10 mouse cellular contexts compared by ENCODE assay signal in genomic region chr2:134910882-134911281, GRCm38 (mm10).
DNase-seq lines count a peak whose midpoint lies in the region; ATAC-seq lines count a peak whose summit lies in the region.
"Had no signal": no experiment of that assay in that cellular context is flagged by ENCODE, and none has a peak within 500 bp of the region (broad histone marks: within the 10 kb centered on the region; RNA-seq: fewer than 3 reads in every experiment).

No protein-coding gene starts in this region.

- H3K36me3 ChIP-seq in limb, embryonic 11.5 days (ENCODE audit: control insufficient read depth, insufficient read depth, low read length), result no peaks in the 10 kb centered on the region
- H3K36me3 ChIP-seq in limb, embryonic 10.5 days, result no peaks in the 10 kb centered on the region
- no peaks in the 10 kb centered on the region for H3K36me3 ChIP-seq in forebrain, embryonic 15.5 days

- peak; percentile 39 for DNase-seq in limb, embryonic 11.5 days (ENCODE audit: low spot score)
- DNase-seq in limb, embryonic 10.5 days (ENCODE audit: low spot score), result no peak
- peak; percentile 91 for DNase-seq in left cerebral cortex, postnatal 4 days
- DNase-seq in right cerebral cortex, postnatal 25 days, result peak; percentile 54
- no peak for DNase-seq in spleen, adult 18-20 months
- no peak for DNase-seq in urinary bladder, postnatal 14 days (ENCODE audit: low spot score)
- no peak for DNase-seq in lung, postnatal 10 days

- WGBS in limb, embryonic 11.5 days, result 5% methylated on average over 1 of the region's 1 CpGs
- WGBS in limb, embryonic 10.5 days, result 19% methylated on average over 1 of the region's 1 CpGs
- WGBS in forebrain, embryonic 15.5 days, result 3% methylated on average over 1 of the region's 1 CpGs

- peaks cover 6% of the 10 kb centered on the region; the same call in 1 of the 2 replicates for H3K4me1 ChIP-seq in limb, embryonic 11.5 days (ENCODE audit: control insufficient read depth, insufficient read depth, low read length)
- H3K4me1 ChIP-seq in limb, embryonic 10.5 days, result peaks cover 35% of the 10 kb centered on the region
- peaks cover 26% of the 10 kb centered on the region for H3K4me1 ChIP-seq in forebrain, embryonic 15.5 days

- H3K9ac ChIP-seq in limb, embryonic 11.5 days (ENCODE audit: low read length), result no peak overlapping the region
- H3K9ac ChIP-seq in forebrain, embryonic 15.5 days (replicated peaks), result no peak overlapping the region

- 0 out of 2 replicates have a peak, but pooled peaks have one; percentile 35 for ATAC-seq in limb, embryonic 11.5 days (ENCODE audit: insufficient number of reproducible peaks, low FRiP score, low TSS enrichment, low read depth)
- ATAC-seq in forebrain, embryonic 15.5 days (replicated peaks), result peak; percentile 91

- H3K27me3 ChIP-seq in limb, embryonic 11.5 days (ENCODE audit: control insufficient read depth, insufficient read depth, low read length), result no peaks in the 10 kb centered on the region
- H3K27me3 ChIP-seq in limb, embryonic 10.5 days (ENCODE audit: low read depth, poor library complexity, severe bottlenecking), result no peaks in the 10 kb centered on the region
- H3K27me3 ChIP-seq in forebrain, embryonic 15.5 days, result no peaks in the 10 kb centered on the region
- H3K27me3 ChIP-seq: megakaryocyte, embryonic 14.5 days had no signal

- no peak overlapping the region for H3K27ac ChIP-seq in limb, embryonic 11.5 days (replicated peaks; ENCODE audit: low read depth, low read length)
- no peak overlapping the region for H3K27ac ChIP-seq in limb, embryonic 10.5 days
- peak overlapping the region; percentile 55 for H3K27ac ChIP-seq in forebrain, embryonic 15.5 days (replicated peaks)
- H3K27ac ChIP-seq: stomach, postnatal 0 days had no signal

- no peaks in the 10 kb centered on the region for H3K9me3 ChIP-seq in limb, embryonic 11.5 days (ENCODE audit: control insufficient read depth, low read length)
- H3K9me3 ChIP-seq in limb, embryonic 10.5 days (replicated peaks), result no peaks in the 10 kb centered on the region
- H3K9me3 ChIP-seq in forebrain, embryonic 15.5 days, result no peaks in the 10 kb centered on the region
- H3K9me3 ChIP-seq: megakaryocyte, embryonic 14.5 days had no signal

- H3K4me3 ChIP-seq in limb, embryonic 11.5 days (ENCODE audit: low read depth, low read length), result no peak overlapping the region
- no peak overlapping the region for H3K4me3 ChIP-seq in limb, embryonic 10.5 days
- no peak overlapping the region for H3K4me3 ChIP-seq in forebrain, embryonic 15.5 days
- H3K4me3 ChIP-seq: megakaryocyte, embryonic 14.5 days had no signal

- H3K4me2 ChIP-seq in limb, embryonic 11.5 days (ENCODE audit: low read depth, severe bottlenecking), result no peak overlapping the region
- no peak overlapping the region for H3K4me2 ChIP-seq in forebrain, embryonic 15.5 days (replicated peaks)

- intact Hi-C loops in left cerebral cortex, postnatal 4 days (cut with DNase I), result no loop called here

Comparison
In these comparisons a context has a peak if more than half of its experiments do, and no peak if none do; other contexts are left out.
1. DNase-seq: peak in limb, embryonic 11.5 days (single experiment), left cerebral cortex, postnatal 4 days (single experiment) and right cerebral cortex, postnatal 25 days (single experiment); none in limb, embryonic 10.5 days (single experiment), spleen, adult 18-20 months (0 of 2), urinary bladder, postnatal 14 days (single experiment) and lung, postnatal 10 days (single experiment).